Mouse (Mus musculus) inflammation-experienced regulatory T-cells, adult 6 months (primary cell): ENCODE data around the gene Scfd2. TPM values are rescaled to one million over a fixed set of nuclear protein-coding genes. Genes with fewer than 3 reads are reported as not detected.

Source experiments
- ATAC-seq: one replicate; pipeline ENCODE4 v1.8.0; 2017
- polyA plus RNA-seq, 3 experiments: library from polyadenylated mRNA; unstranded; fragments of 100-300 nt; shearing (Covaris generic); gene quantifications; one replicate each; pipeline ENCODE4 v1.2.1; 2017

Gene Scfd2
- polyA plus RNA-seq, 3 experiments from 2014 or later = 15.8 to 17.1 (median 16.3) TPM

DNA sequence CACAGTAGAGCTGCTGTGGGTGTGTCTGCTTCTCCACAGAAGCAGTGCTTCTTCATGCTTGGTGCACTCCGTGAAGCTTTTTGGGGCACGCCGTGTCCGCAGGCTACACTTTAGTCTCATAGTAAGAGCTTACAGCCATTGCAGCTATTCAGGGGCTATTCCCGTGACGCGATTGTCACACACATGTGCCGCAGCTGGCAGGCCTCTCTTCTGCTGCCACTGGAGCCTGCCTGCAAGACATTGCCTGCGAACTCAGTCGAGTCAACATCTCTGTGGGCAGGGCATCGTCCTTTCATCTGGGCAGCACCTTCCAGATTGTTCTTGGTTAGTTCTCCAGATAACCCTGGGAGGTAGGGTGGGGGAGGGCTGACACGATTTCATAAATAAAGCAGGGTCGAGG, 331.8 kb downstream of the Scfd2 start:
- ATAC-seq = no peak

DNA sequence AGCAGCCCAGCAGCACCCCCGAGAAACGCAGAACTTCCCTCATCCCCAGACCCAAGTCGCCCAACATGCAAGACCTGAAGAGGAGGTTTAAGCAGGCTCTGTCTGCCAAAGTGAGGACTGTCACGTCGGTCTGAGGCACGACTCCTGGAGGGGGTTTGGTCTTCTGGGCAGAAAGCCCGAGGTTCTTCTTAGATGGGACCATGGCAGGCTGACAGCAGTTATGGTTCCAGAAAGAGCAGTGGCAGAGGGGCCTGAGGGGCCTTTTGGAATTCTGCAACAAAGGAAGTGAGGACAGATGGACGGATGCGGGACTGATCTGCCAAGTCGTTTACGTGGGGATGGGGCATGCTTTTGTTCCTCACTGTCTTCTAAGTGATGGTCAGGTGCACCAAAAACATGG, 333.1 kb downstream of the Scfd2 start:
- no peak for ATAC-seq

DNA sequence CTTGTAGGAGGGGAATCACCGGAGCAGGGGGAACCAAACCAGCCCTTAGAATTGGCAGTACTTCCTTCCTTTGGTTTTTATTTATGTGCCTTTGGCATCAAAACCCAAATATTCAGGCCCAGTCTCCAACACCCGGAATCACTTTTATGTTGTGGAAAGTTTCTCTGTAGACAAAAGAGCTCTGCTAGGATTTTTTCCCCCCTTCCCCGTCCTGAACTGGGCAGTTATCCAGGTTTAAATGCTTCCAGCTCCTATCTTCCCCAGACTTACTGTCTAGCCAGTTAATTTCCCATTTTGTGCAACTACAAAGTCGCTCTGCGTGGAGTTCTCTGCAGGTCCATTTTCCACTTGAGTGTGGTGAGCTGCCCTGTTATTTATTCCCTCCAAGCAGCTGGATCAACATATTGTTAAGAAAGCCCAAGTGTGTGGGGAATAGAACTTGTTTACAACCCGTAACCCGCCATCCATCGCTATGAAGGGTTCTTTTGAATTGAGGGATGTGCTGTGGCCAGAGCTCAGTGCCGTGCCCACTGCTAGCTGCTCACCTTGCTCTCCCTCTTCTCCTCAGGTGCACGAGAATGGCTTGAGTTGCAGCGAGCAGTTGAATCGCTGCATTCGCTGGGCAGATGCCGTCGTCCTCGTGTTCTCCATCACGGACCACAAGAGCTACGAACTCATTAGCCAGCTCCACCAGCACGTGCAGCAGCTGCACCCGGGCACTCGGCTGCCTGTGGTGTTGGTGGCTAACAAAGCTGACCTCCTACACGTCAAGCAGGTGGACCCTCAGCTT, 333.8 kb downstream of the Scfd2 start:
- no peak for ATAC-seq

DNA sequence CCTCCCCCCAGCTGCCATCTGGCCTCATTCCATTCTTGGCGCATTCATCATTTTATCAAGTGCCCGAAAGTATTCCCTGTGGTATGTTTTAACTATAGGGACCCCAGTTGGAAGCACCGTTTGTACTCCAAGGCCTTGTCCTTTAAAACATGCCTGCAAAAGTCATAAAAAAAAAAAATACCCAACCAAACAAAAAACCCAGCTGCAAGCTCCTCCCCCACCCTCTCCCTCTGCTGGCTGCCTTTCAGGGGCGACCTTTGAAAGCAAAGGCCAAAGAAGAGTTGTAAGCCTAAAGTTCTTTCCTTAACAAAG, 335.3 kb downstream of the Scfd2 start:
- no peak for ATAC-seq

DNA sequence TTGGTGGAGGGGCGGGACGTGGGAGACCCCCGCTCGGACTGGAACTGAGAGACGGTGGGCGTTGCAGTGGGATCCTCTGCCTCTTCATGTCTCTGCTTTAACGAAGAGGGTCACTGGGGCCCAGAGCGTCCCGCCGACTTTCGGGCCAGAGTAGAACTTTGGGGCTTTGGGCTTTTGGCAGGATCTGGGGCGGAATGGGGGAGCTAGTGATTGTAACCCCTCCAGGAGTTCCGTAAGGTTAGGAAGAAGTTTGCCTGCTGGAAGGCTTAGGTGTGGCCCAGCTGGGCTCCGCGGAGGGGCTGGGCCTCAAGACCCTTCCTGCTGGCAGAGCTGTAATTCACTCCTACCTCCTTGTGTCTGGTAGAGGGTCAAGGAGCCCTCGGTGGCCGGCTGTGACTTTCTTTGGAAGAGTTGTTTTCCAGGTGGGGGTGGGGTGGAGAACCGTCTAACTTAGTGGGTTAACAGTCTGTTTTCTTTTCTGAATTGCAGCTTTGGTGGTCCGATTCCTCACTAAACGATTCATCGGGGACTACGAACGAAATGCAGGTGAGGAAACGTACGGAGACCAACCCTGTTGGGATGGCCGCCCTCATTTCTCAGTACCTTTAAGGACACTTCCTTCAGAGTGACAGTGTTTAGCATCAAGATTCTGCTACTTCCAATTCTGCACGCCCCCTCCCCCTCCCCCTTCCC, 335.8 kb downstream of the Scfd2 start:
- ATAC-seq = no peak

DNA sequence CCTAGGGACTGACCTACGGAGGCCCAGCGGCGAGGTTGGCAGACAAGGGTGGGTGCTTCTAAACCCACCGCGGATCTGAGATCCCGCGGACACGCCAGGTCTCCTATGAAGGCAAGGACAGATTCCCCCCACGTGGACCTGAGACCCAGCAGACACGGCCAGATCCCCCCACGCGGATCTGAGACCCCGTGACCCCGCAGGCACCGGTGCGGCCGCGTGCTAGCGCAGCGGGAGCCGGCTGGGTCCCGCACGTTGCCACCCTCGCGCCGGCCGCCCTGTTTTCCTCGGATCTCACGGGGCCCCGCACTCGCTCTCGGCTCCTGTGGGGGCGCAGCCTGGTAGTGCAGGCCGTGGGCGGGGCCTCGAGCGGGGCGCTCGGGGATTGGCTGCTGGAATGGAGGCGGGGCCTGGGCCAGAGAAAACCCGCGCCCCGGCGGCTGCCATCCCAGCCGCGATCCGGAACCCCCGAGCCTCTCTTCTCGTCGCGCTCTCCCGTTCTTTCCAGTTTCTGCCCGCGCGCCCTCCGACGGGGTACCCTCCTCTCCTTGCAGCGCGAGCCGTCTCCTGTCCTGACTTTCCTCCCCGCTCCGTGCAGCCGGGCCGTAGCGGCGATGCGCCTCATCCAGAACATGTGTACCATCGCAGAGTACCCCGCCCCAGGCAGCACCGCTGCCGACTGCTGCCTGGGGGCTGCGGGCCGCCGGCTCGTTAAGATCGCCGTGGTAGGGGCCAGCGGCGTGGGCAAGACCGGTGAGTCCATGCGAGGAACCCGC, 336.5 kb downstream of the Scfd2 start, which contains the start of gene Rasl11b:
TSS of gene Rasl11b (plus strand) at position 446 of the 773 bp plus-strand sequence.
- ATAC-seq = peak; percentile 97

DNA sequence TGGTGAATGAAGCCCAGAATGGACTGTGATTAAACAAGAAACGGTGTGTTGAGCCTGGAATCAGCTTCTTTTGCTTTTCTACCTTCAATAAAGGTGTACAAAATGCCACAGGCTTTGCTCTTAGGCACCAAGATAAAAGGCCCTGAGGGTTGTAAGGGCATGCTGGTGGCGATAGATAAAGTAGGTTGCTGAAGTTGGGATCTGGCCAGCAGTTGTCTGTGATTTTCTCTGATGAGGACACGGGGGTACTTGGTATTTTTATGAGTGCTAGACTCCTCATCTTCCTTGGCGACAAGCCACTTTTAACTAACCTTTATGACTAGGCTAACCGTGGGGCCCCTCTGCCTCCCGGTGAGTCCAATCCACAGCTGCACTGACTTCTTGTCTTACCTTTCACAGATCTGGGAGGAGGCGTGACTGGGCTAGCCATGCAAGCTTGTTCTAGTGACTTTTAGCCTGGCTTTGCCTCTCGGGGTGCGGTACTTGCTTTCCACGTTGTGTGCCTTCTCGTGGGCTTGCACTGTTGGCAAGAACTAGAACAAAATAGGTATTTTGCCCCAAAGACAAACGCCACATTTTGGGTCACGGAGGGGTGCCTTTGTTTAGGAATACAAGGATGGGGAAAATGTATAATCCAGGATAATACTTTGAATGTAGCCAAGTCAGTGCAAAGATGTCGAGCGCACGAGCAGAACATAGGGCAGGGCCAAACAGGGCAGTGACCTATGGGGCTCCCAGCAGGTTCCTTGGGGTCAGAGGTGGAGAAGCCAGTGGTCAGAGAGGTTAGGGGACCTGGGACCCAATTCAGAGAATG, 337.3 kb downstream of the Scfd2 start:
- no peak for ATAC-seq

DNA sequence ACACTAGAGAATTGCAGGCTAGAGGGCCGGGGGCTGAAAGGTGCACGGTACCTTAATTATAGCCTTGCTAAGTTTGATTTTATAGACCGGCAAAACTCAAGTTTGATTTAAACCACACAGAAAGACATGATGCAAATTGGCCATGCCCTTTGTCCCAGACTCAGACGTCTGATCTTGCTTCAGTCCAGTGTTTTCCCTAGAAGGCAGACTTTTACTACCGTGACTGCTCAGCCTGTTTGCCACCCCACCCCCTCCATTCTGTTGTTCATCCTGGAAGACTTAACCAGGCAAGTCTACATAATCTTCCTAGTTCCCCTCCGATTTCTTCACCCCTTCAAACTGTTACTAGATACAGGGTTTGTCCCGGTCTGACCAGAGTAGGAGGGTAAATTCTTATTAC, 337.9 kb downstream of the Scfd2 start:
- no peak for ATAC-seq

DNA sequence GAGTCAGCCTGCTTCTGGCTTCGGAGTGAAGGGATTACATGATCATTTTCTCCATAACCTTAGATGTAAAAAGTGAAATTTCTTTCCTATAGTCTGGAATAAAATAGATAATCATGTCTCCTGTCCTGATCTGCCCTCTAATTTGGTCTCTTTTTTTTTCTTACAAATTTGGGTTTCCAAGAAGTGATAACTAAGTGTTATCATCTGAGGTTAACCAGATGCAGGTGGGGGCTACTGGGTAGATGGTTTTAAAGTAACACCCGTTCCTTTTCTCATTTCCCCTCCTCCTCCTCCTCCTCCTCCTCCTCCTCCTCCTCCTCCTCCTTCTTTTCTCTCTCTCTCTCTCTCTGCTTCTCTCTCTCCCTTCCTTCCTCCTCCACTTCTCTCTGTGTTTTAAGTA, 338.6 kb downstream of the Scfd2 start:
- ATAC-seq = no peak

DNA sequence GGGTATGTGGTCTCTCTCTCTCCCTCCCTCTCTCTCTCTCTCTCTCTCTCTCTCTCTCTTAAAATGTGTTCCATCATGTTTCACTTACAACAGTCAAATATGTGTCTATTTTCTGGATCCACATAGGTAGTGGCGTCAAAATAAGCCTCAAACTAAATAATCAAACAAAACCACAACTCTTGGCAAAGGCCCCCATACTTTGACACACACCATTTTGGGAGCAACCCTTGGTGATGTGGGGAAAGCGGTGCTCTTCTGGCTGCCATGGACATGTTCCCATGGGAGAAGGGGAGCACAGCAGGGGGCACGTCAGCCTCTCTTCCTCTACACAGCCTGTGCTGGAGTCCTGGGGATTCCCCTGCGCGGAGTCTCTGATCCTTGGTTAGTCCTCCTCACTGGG, 340.6 kb downstream of the Scfd2 start:
- ATAC-seq = no peak

DNA sequence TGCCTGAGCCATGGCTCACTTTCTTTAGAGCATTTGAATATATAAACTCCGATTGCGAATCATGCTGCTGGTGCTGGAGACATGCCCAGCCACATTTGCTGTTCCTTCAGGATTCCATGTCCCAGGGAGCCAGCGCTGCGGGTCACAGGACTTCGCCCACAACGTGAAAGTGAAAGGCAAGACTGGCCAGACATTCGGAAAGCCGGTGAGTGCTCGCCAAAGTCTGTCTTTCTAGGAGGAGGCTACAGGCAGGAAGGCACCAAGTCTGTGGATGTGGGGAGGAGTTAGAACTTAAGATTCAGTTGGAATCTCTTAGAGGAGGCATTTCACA, 341.4 kb downstream of the Scfd2 start:
- no peak for ATAC-seq

DNA sequence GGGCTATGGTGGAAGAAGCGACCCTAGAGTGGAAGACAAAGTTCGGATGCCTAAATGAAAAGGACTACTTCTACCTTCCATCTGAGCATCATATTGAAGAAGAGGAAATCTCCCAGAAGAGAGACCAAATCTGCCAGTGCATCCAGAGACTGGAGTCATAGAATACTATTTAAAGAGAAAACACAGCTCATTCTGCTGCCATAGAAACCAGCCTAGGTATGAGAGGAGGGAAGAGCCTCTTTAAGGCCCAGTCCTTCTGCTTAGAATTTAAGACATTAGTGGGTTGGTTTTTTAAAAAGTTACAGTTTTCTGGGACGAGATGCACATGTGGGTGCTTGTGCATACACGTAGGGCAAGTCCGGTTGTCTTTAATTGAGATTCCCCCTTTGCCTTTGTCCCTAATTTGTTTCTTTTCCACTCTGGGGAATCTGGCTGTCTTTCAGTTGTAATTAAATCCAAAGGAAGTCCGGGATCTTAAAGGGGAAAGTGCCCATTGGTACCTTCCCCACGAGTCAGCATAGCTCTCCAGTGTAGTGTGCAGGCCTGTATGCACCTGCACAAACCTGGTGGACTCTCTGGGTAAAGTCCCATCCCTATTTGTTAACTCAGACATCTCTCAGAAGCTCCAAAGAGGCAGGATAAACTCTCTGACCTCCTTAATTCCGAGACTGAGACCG, 341.9 kb downstream of the Scfd2 start:
- no peak for ATAC-seq

DNA sequence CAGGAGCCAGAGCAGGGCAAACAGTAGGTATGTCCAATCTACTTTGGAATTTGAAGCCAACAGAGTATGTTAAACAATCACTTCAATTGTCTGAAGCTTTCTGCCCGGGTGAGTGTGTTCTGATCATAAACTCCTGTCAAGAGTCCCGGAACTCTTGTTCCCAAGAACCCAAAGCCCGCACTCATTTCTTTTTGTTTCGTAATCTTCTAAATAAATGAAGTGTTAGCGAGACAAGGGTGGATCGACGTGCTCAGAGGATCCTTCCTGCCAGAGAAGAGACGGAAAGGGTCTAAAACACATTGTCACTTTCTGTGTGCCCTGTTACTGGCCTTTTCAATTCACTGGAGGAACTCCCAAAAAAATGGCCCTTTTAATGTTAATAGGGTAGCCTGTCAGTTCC, 342.7 kb downstream of the Scfd2 start:
- no peak for ATAC-seq

DNA sequence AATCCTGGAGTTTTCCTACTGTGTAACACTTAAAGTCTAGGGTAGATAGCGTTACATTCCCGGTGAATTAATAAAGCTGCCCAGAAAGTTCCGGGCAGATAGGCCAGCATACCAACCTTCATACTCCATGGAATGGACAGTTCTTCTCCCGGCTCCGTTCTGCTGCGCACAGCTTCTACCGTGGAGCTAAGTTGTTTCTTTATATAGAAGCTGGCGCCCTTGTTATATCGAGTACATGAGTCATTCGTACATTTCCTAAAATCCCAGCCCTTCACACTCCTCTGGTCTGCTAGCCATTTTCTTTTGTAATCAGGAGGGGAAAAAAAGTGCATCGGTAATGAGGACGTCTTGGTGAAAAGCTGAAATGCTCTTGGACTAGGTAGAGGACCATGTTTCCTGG, 343.5 kb downstream of the Scfd2 start:
- ATAC-seq = no peak

DNA sequence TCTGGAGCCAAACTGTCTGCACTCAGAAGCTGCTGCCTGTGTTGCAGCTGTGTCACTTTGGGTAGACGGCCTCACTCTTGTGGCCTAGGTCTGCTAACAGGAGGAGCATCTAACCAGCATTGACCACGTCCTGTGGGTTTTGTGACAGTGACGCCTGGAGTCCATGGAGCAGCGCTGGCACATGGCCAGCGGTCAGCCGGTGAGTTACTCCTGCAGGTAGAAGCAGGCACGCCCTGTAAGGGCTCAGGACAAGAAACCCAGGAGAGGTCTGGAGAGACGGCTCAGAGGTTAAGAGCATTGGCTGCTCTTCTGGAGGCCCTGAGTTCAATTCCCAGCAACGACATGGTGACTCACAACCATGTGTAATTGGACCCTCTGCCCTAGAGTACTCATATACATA, 347.0 kb downstream of the Scfd2 start:
- no peak for ATAC-seq

DNA sequence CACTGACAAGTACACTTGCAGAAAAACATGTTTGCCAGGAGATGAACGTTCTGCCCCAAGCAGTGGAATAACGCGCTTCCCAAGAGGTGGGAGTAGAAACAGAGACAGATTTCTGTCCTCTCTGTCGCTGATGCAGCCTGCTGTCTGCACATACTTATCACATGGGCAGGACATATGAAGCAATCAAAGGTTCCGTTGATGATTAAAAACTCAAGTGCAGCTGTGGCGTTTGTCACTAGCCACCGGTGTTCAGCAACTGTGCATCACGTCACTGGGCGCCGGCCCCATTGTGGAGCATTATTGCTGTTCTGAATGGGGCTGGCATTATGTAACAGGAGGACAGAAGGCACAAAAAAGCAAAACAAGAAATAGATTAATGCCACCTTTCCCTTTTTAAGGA, 348.4 kb downstream of the Scfd2 start:
- no peak for ATAC-seq

DNA sequence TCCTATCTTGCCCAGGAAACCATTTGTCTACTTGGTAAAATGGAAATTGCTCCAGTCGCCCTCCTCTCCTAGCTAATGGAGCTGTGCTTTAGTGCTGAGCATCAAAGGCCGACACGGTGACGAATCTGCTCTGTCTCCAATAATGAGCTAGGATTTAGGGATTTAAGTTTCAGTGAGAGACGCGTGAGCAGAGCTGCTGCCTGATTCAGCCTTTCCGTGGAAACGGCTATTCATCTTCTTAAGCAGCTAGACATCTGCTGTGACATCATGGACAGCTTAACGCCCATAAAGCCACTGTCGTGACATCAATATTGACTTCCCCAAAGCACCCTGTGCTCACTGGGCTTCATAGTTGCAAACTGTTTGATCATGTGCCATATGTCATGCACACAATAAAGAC, 351.3 kb downstream of the Scfd2 start:
- no peak for ATAC-seq

DNA sequence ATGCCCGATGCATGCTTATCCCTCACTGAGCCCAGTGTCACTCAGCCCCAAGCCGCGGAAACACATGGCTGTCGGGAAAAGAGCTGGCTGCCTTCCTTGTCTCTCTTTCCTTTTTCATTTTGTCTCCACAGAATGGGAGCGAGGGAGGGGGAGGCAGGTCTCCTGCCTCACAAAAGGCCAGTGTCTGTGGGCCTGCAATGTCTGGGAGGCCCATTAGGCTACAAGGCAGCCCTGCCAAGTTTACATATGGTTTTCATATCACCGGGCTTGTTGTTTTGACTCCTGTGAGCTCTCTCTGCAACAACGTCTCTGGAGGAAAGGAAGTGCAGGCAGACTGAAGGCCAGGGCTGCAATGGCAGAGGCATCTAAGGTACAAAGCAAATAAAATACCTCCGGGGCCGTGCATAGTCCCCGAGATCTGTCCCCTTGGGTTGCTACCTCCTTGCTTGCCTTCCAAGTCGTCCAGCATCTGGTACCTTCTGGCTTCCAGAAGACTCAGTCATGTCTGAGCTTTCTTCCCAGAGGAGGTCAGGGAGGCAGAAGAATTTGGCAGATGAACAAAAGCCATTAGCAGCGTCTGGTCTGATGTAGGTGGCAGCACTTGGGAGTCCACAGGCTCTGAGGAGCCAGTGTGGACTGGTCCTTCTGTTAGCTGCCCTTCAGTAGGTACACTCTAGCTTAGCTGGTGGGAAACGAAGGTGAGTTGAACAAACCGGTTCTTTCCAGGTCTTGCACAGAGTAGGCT, 355.9 kb downstream of the Scfd2 start:
- ATAC-seq = no peak

DNA sequence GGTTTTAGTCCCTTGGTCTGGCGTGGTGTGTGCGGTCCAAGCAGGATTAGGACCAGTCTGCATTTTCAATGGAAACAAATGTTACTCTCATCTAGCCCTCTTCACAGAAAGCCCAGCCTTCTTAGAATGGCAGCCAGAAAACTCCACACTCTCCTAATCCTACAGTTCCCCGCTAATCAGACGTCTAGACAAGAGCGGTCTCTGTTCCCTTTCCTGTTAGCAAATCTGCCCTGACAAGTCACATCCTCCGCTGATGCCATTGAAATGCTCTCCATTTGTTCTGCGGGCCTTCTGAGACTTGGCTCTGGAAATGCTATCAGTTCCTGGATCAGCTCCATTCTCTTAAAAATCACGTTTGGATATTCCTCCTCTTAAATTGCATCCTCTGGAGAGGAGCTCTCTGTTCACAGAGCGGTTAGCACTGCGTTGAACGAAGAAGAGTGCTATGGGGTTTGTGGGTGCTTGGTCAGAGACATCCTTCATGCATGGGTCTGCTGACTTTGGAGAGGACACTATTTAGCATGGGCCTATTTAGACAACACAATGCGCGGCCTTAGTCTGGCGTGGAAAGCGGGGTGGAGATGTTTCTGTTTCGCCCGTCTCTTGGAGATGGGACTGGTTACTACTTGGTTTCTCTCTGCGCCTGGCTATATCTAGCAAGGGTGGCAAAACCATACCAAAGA, 358.3 kb downstream of the Scfd2 start:
- ATAC-seq = no peak

DNA sequence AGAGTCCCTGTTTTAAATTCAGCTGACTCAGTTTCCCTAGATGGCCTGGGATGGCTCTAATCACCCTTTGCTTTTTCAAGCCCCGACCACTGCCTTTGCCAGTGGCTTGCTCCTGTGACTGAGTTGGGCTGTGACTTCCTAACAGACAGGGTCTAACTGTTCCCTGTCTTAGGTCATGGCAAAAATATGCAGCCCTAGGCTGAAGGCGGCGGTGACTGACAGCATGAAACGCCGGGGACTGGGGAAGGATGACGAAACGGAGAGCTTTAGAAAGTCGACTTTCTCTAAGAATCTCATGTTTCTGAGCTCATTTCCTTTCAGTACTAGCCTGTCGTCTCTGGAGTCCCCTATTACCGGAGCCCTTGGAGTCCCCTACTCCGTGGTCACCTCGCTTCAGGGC, 359.4 kb downstream of the Scfd2 start:
- ATAC-seq = no peak

DNA sequence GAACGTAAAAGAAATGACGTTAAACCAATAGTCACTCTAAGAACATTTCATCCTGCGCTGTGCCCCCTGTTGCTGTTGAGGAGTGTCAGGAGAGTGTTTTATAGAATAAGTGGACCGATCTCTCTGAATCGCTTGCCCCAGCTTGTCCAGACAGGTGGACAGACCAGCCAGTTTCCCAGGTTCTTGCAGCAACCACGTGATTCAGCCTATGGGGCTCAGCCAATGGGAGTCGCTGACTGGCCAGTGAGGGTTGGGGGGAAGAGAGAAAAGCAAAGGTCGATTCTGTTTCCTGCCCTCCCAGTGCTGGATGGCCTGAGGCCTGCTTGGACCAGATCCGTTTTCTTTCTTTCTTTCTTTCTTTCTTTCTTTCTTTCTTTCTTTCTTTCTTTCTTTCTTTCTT, 359.8 kb downstream of the Scfd2 start:
- ATAC-seq = no peak
